Mouse (Mus musculus) ES-Bruce4 (cell line): ENCODE results near the gene Ranbp17.

Experiments used
- CTCF ChIP-seq: IDR thresholded peaks from one replicate; pipeline ENCODE4 v1.8.1; 2011; ENCODE audit warnings: low read depth, low read length
- POLR2A ChIP-seq: IDR thresholded peaks from one replicate; pipeline ENCODE4 v1.8.1; 2011; ENCODE audit warnings: low read length; ENCODE audit not compliant: insufficient read depth

DNA sequence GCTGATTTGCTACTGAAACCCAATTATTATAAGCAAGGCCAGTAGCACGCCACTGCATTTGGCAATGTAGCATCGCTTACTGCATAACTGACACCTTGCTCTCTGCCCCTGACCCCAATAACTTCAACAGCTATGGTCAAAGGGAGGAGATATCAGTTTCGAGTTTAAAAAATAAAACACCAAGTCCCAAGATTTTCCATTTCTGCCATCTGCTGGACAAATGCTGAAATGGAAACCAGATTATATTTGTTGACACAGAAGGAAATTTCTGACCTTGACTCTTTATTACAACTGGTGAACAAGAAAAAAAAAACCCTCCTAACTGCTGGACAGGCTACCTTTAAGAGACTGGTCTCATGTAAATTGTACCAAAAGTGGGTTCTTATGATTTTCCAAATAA, 218.1 kb downstream of the Ranbp17 start:
- no peak for TF ChIP-seq CTCF
- no peak for TF ChIP-seq POLR2A
